In the genomic region with DNA sequence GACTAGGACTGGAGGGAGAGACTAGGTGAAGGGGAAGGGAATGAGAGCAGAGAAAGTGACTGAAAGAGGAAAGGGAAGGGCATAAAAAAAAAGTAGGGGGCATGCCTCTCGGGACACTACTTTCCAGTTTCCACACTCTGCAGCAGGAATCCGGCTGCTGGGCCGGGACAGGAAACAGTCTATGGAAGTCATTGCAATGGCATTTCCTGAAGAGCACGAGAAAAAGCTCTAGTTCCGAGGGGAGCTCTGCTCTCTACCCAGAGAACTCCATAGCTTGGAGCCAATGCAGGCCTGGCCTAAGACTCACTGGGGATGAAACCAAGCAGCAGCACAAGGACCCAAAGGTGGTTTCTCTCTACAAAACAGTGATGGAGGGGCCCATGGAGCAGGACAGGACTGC, we compare ENCODE assay signal across 8 mouse cellular contexts. TPM values are rescaled to one million over a fixed set of nuclear protein-coding genes. Genes with fewer than 3 reads are reported as not detected.
A peak's percentile ranks its signal among the peaks of the same experiment; 100 is the strongest.
DNase-seq lines count a peak whose midpoint lies in the region; ATAC-seq and TF ChIP-seq lines count a peak whose summit lies in the region.

No protein-coding gene starts in this region.

- no peaks in the 10 kb centered on the region for H3K27me3 ChIP-seq in hindbrain, embryonic 12.5 days
- no peaks in the 10 kb centered on the region for H3K27me3 ChIP-seq in limb, embryonic 15.5 days
- H3K27me3 ChIP-seq in neural tube, embryonic 15.5 days (replicated peaks), result no peaks in the 10 kb centered on the region

- no peaks in the 10 kb centered on the region for H3K9me3 ChIP-seq in hindbrain, embryonic 12.5 days (replicated peaks)
- no peaks in the 10 kb centered on the region for H3K9me3 ChIP-seq in limb, embryonic 15.5 days
- no peaks in the 10 kb centered on the region for H3K9me3 ChIP-seq in neural tube, embryonic 15.5 days (replicated peaks)

- WGBS in hindbrain, embryonic 12.5 days, result 46% methylated on average over 5 of the region's 5 CpGs
- WGBS in limb, embryonic 15.5 days, result 28% methylated on average over 5 of the region's 5 CpGs
- WGBS in neural tube, embryonic 15.5 days, result 58% methylated on average over 5 of the region's 5 CpGs

- ATAC-seq in hindbrain, embryonic 12.5 days (ENCODE audit: low FRiP score), result no peak
- 0 out of 2 replicates have a peak, but pooled peaks have one; percentile 30 for ATAC-seq in limb, embryonic 15.5 days (ENCODE audit: insufficient number of reproducible peaks, low FRiP score, low TSS enrichment, low read depth)
- no peak for ATAC-seq in neural tube, embryonic 15.5 days (ENCODE audit: low FRiP score)
- no peak for ATAC-seq in megakaryocyte-erythroid progenitor cell, adult 5-6 weeks (replicated peaks; ENCODE audit: low FRiP score, low TSS enrichment, poor library complexity, severe bottlenecking)
- ATAC-seq in cerebellum, adult (ENCODE audit: insufficient number of reproducible peaks, low FRiP score, low TSS enrichment), result no peak

- TF ChIP-seq POLR2A in embryonic fibroblast, embryonic 13.5 days (IDR thresholded peaks at IDR 0.05; ENCODE audit: low read depth, low read length), result 0 out of 2 replicates have a peak, but pooled peaks have one; percentile 31

- H3K27ac ChIP-seq in layer of hippocampus, adult 2 months, result peak overlapping the region; percentile 93
- H3K27ac ChIP-seq in embryonic fibroblast, embryonic 13.5 days (ENCODE audit: insufficient read depth, low read length), result peak overlapping the region; percentile 96
- peak overlapping the region; percentile 60; the same call in 1 of the 2 replicates for H3K27ac ChIP-seq in hindbrain, embryonic 12.5 days
- H3K27ac ChIP-seq in limb, embryonic 15.5 days, result peak overlapping the region; percentile 87
- H3K27ac ChIP-seq in neural tube, embryonic 15.5 days (replicated peaks), result peak overlapping the region; percentile 64

- peaks cover 39% of the 10 kb centered on the region for H3K4me1 ChIP-seq in embryonic fibroblast, embryonic 13.5 days (ENCODE audit: control insufficient read depth, insufficient read depth, low read length)
- peaks cover 69% of the 10 kb centered on the region for H3K4me1 ChIP-seq in hindbrain, embryonic 12.5 days
- peaks cover 71% of the 10 kb centered on the region for H3K4me1 ChIP-seq in limb, embryonic 15.5 days
- H3K4me1 ChIP-seq in neural tube, embryonic 15.5 days, result peaks cover 83% of the 10 kb centered on the region

- H3K9ac ChIP-seq in hindbrain, embryonic 12.5 days, result no peak overlapping the region
- H3K9ac ChIP-seq in limb, embryonic 15.5 days, result no peak overlapping the region
- H3K9ac ChIP-seq in neural tube, embryonic 15.5 days (replicated peaks), result no peak overlapping the region

- peaks cover 24% of the 10 kb centered on the region for H3K36me3 ChIP-seq in hindbrain, embryonic 12.5 days
- H3K36me3 ChIP-seq in limb, embryonic 15.5 days, result peaks cover 8% of the 10 kb centered on the region
- peaks cover 3% of the 10 kb centered on the region; the same call in 1 of the 2 replicates for H3K36me3 ChIP-seq in neural tube, embryonic 15.5 days

- peak overlapping the region; percentile 13; the same call in 1 of the 2 replicates for H3K4me3 ChIP-seq in layer of hippocampus, adult 2 months
- no peak overlapping the region for H3K4me3 ChIP-seq in embryonic fibroblast, embryonic 13.5 days (ENCODE audit: insufficient read depth, low read length)
- no peak overlapping the region for H3K4me3 ChIP-seq in hindbrain, embryonic 12.5 days
- H3K4me3 ChIP-seq in limb, embryonic 15.5 days, result no peak overlapping the region
- H3K4me3 ChIP-seq in neural tube, embryonic 15.5 days (replicated peaks), result no peak overlapping the region

- DNase-seq in layer of hippocampus, adult 2 months (ENCODE audit: low spot score in 2 of 2), result no peak
- DNase-seq in layer of hippocampus, postnatal 14 days (ENCODE audit: low spot score in 2 of 2), result no peak

- no peak for TF ChIP-seq CTCF in layer of hippocampus, adult 2 months (conservative IDR thresholded peaks at IDR 0.05)
- TF ChIP-seq CTCF in embryonic fibroblast, embryonic 13.5 days (IDR thresholded peaks at IDR 0.05; ENCODE audit: borderline replicate concordance, insufficient read depth, low read length), result no peak

- H3K4me2 ChIP-seq in hindbrain, embryonic 12.5 days (replicated peaks), result no peak overlapping the region
- peak overlapping the region; percentile 19 for H3K4me2 ChIP-seq in limb, embryonic 15.5 days
- 0 out of 2 replicates have a peak overlapping the region, but pooled peaks have one; percentile 11 for H3K4me2 ChIP-seq in neural tube, embryonic 15.5 days

RNA-seq across cellular contexts. Expression of gene Bcl2l1, which starts 10.5 kb away (rescaled TPM):
- total RNA-seq in layer of hippocampus, adult 2 months (2021), result 100 to 1,000 TPM; 129 to 134 TPM
- total RNA-seq in layer of hippocampus, postnatal 14 days (2021), result 100 to 1,000 TPM; 124 to 128 TPM
- polyA plus RNA-seq in embryonic fibroblast, embryonic 13.5 days (2011; ENCODE audit: insufficient read length, low read depth, missing spikeins), result 51.2 and 71.7 TPM in 2 replicates
- 155 and 166 TPM in 2 replicates for polyA plus RNA-seq in hindbrain, embryonic 12.5 days (2016; fragmentation: Nextera tagmentation; extraction: Ambion mirVana)
- 96.2 and 96.7 TPM in 2 replicates for polyA plus RNA-seq in limb, embryonic 15.5 days (2015; fragmentation: Nextera tagmentation; extraction: Ambion mirVana)
- polyA plus RNA-seq in neural tube, embryonic 15.5 days (2015; fragmentation: Nextera tagmentation; extraction: Ambion mirVana), result 119 and 125 TPM in 2 replicates
- total RNA-seq in megakaryocyte-erythroid progenitor cell, adult 5-6 weeks (2014; fragmentation: Nextera tagmentation), result 5.7 and 6.7 TPM in 2 replicates
- total RNA-seq in megakaryocyte-erythroid progenitor cell, adult 5-6 weeks (2017), result 3.7 and 11.8 TPM in 2 replicates

RNA-seq across cellular contexts. Expression of gene Tpx2, which starts 26.7 kb away (rescaled TPM):
- total RNA-seq in layer of hippocampus, adult 2 months (2021), result 1 to 10 TPM; 2.0 to 2.2 TPM
- total RNA-seq in layer of hippocampus, postnatal 14 days (2021), result 1 to 10 TPM; 2.5 to 4.7 TPM
- 62.3 and 82.9 TPM in 2 replicates for polyA plus RNA-seq in embryonic fibroblast, embryonic 13.5 days (2011; ENCODE audit: insufficient read length, low read depth, missing spikeins)
- polyA plus RNA-seq in hindbrain, embryonic 12.5 days (2016; fragmentation: Nextera tagmentation; extraction: Ambion mirVana), result 81.5 and 87.9 TPM in 2 replicates
- 66.2 and 69.1 TPM in 2 replicates for polyA plus RNA-seq in limb, embryonic 15.5 days (2015; fragmentation: Nextera tagmentation; extraction: Ambion mirVana)
- polyA plus RNA-seq in neural tube, embryonic 15.5 days (2015; fragmentation: Nextera tagmentation; extraction: Ambion mirVana), result 11.1 and 26.9 TPM in 2 replicates
- 51.9 and 52.3 TPM in 2 replicates for total RNA-seq in megakaryocyte-erythroid progenitor cell, adult 5-6 weeks (2014; fragmentation: Nextera tagmentation)
- 79.0 and 103 TPM in 2 replicates for total RNA-seq in megakaryocyte-erythroid progenitor cell, adult 5-6 weeks (2017)
